Mouse (Mus musculus) heart, embryonic 14.5 days (tissue): ENCODE data around the gene Hsd17b6. TPM values are rescaled to one million over a fixed set of nuclear protein-coding genes. Genes with fewer than 3 reads are reported as not detected.
"Not testable (repeated sequence)": the region's sequence is repeated elsewhere in the genome, so short reads cannot be mapped to it uniquely, and the experiment has no call there.

ENCODE experiments used
- ATAC-seq: fragments of 200-750 bp; cut with Nextera tagmentation; 2 replicates; pipeline ENCODE4 v1.8.0; 2017; ENCODE audit warnings: low read depth, moderate TSS enrichment; ENCODE audit not compliant: insufficient number of reproducible peaks, insufficient read depth, low FRiP score
- H3K27ac ChIP-seq, 2 experiments: fragments of 200-500 bp in 1 of 2; fragments of 300-500 bp in 1 of 2; sonication (generic) in 1 of 2; replicated peaks in 1 of 2; 2 replicates each; pipeline ENCODE4 v1.5.1; 2012 to 2014; ENCODE audit warnings: low read depth in 2 of 2, low read length in 2 of 2, control low read depth in 1 of 2, mild to moderate bottlenecking in 1 of 2, mixed read lengths in 1 of 2; ENCODE audit not compliant: control insufficient read depth in 1 of 2, insufficient read depth in 1 of 2
- H3K27me3 ChIP-seq: fragments of 300-500 bp; sonication (generic); 2 replicates; pipeline ENCODE4 v1.6.1; 2014; ENCODE audit warnings: mild to moderate bottlenecking, low read length, control low read depth; ENCODE audit not compliant: control insufficient read depth, insufficient read depth
- H3K36me3 ChIP-seq: fragments of 300-500 bp; sonication (generic); 2 replicates; pipeline ENCODE4 v1.6.1; 2014; ENCODE audit warnings: mild to moderate bottlenecking, control low read depth, low read length, mixed read lengths; ENCODE audit not compliant: control insufficient read depth, insufficient read depth
- H3K4me1 ChIP-seq, 2 experiments: fragments of 200-500 bp in 1 of 2; fragments of 300-500 bp in 1 of 2; sonication (generic) in 1 of 2; 2 replicates each; pipeline ENCODE4 v1.6.1; 2012 to 2014; ENCODE audit warnings: low read length in 2 of 2, control low read depth in 1 of 2, mixed read lengths in 1 of 2; ENCODE audit not compliant: control insufficient read depth in 2 of 2, insufficient read depth in 2 of 2
- H3K4me2 ChIP-seq: fragments of 300-500 bp; sonication (generic); 2 replicates; pipeline ENCODE4 v1.6.1; 2014; ENCODE audit warnings: mild to moderate bottlenecking, low read length
- H3K4me3 ChIP-seq, 2 experiments: fragments of 200-500 bp in 1 of 2; fragments of 300-500 bp in 1 of 2; sonication (generic) in 1 of 2; 2 replicates each; pipeline ENCODE4 v1.5.1; 2012 to 2014; ENCODE audit warnings: low read length in 2 of 2, mild to moderate bottlenecking in 2 of 2, control low read depth in 1 of 2, low read depth in 1 of 2, moderate library complexity in 1 of 2; ENCODE audit not compliant: control insufficient read depth in 1 of 2, insufficient read depth in 1 of 2
- H3K9ac ChIP-seq: fragments of 300-500 bp; sonication (generic); 2 replicates; pipeline ENCODE4 v1.6.1; 2014; ENCODE audit warnings: mild to moderate bottlenecking, low read length
- H3K9me3 ChIP-seq: fragments of 300-500 bp; sonication (generic); 2 replicates; pipeline ENCODE4 v1.6.1; 2016; ENCODE audit warnings: low read length, control low read depth; ENCODE audit not compliant: control insufficient read depth
- WGBS: fragments of 180-500 bp; shearing (Covaris S2); extraction: QIAGEN DNeasy Blood & Tissue Kit; methylation state at CpG from one replicate; pipeline ENCODE4 v1.1.7; 2014; 5-methylcytosine and 5-hydroxymethylcytosine counted together
- polyA plus RNA-seq: library from polyadenylated mRNA; unstranded; fragments of >200 nt; fragmentation: Nextera tagmentation; extraction: Ambion mirVana; gene quantifications from 2 replicates; pipeline ENCODE4 v1.2.1, GENCODE M21; 2014

Hsd17b6 gene
- not detected in 2 replicates for polyA plus RNA-seq

GRCm38 (mm10) chr10:128007446-128007845 lies at the start of gene Hsd17b6:
Gene Hsd17b6 (minus strand): TSS chr10:128007611.
- H3K4me1 ChIP-seq = no peaks in the 10 kb centered on the region
- no peaks in the 10 kb centered on the region for H3K27me3 ChIP-seq
- WGBS = 77% methylated on average over 1 of the region's 1 CpGs
- no peak within 1 kb of the TSS for H3K9ac ChIP-seq
- ATAC-seq = no peak
- no peaks in the 10 kb centered on the region for H3K9me3 ChIP-seq
- no peak within 1 kb of the TSS for H3K4me3 ChIP-seq
- H3K36me3 ChIP-seq = no peaks in the 10 kb centered on the region
- no peak within 1 kb of the TSS for H3K27ac ChIP-seq
- H3K4me2 ChIP-seq = no peak within 1 kb of the TSS

DNA sequence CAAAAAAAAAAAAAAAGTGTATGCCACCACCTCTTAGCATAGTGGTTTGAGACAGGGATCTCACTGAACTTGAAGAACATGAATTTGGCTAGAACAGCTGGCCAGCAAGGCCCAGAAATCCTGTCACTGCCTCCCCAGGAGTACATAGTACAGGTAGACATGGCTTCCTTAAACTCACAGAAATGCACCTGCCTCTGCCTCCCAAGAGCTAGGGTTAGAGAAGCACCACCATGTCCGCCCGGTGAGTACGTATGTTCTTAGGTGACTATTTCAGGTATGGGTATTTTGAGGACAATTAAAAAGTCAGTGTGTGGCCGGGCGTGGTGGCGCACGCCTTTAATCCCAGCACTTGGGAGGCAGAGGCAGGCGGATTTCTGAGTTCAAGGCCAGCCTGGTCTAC lies 45.6 kb upstream of the Hsd17b6 start:
- Histone ChIP-seq H3K4me1 (peaks cover 0 to 4% of the 10 kb centered on the region in 2 experiments; a peak in 2 of 4 replicates), H3K36me3 (peaks cover 35% of the 10 kb centered on the region), H3K27ac (no peak overlapping the region), H3K9me3 (no peaks in the 10 kb centered on the region), H3K4me3 (no peak overlapping the region), H3K9ac (no peak overlapping the region), H3K4me2 (no peak overlapping the region), H3K27me3 (no peaks in the 10 kb centered on the region)
- 92% methylated on average over 8 of the region's 8 CpGs for WGBS
- no peak for ATAC-seq

- peaks cover 43% of the 10 kb centered on the region for H3K36me3 ChIP-seq
- not testable (repeated sequence) for H3K27ac ChIP-seq, H3K9me3 ChIP-seq, H3K4me2 ChIP-seq, H3K4me1 ChIP-seq, H3K9ac ChIP-seq, H3K4me3 ChIP-seq, H3K27me3 ChIP-seq, ATAC-seq
- WGBS = 90% methylated on average over 1 of the region's 2 CpGs
These were observed 44.7 kb upstream of the Hsd17b6 start for GRCm38 (mm10) chr10:128052136-128052535.

- no peaks in the 10 kb centered on the region for H3K27me3 ChIP-seq
- H3K9me3 ChIP-seq = no peaks in the 10 kb centered on the region
- H3K4me3 ChIP-seq = no peak overlapping the region
- no peaks in the 10 kb centered on the region for H3K4me1 ChIP-seq
- no peak overlapping the region for H3K9ac ChIP-seq
- ATAC-seq = no peak
- 91% methylated on average over 5 of the region's 5 CpGs for WGBS
- H3K27ac ChIP-seq = no peak overlapping the region
- H3K4me2 ChIP-seq = no peak overlapping the region
- H3K36me3 ChIP-seq = peaks cover 49% of the 10 kb centered on the region
These were observed 44.2 kb upstream of the Hsd17b6 start for GRCm38 (mm10) chr10:128051589-128051988.

GRCm38 (mm10) chr10:128050355-128050754 lies 42.9 kb upstream of the Hsd17b6 start:
- no peaks in the 10 kb centered on the region for H3K27me3 ChIP-seq
- H3K9me3 ChIP-seq = no peaks in the 10 kb centered on the region
- no peak overlapping the region for H3K4me2 ChIP-seq
- H3K4me3 ChIP-seq = no peak overlapping the region
- WGBS = 80% methylated on average over 2 of the region's 2 CpGs
- no peak for ATAC-seq
- H3K27ac ChIP-seq = no peak overlapping the region
- H3K9ac ChIP-seq = no peak overlapping the region
- no peaks in the 10 kb centered on the region for H3K4me1 ChIP-seq
- peaks cover 61% of the 10 kb centered on the region for H3K36me3 ChIP-seq

DNA sequence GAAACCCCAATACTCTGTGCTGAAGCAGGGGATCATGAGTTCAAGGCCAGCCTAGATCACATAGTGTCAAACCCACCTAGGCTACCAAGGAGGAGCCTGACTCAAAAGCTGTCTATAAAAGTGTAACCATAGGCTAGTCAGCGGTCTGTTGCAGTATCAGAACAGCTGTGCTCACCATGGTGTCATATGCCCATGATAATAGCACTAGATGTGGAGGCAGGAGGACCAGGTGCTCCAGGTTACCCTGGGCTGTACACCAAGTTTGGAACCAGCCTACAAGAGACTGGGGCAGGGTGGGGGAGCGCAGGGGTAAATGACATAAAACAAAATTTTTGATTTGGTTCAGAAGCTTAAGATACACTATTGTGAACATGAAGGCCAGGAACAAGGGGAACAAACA lies 42.3 kb upstream of the Hsd17b6 start:
- no peak overlapping the region for H3K9ac ChIP-seq
- H3K27ac ChIP-seq = no peak overlapping the region
- H3K9me3 ChIP-seq = no peaks in the 10 kb centered on the region
- no peaks in the 10 kb centered on the region for H3K27me3 ChIP-seq
- no peak overlapping the region for H3K4me3 ChIP-seq
- 92% methylated on average over 2 of the region's 2 CpGs for WGBS
- peaks cover 67% of the 10 kb centered on the region for H3K36me3 ChIP-seq
- no peak overlapping the region for H3K4me2 ChIP-seq
- peaks cover 0 to 5% of the 10 kb centered on the region in 2 experiments; a peak in 2 of 4 replicates for H3K4me1 ChIP-seq
- no peak for ATAC-seq

DNA sequence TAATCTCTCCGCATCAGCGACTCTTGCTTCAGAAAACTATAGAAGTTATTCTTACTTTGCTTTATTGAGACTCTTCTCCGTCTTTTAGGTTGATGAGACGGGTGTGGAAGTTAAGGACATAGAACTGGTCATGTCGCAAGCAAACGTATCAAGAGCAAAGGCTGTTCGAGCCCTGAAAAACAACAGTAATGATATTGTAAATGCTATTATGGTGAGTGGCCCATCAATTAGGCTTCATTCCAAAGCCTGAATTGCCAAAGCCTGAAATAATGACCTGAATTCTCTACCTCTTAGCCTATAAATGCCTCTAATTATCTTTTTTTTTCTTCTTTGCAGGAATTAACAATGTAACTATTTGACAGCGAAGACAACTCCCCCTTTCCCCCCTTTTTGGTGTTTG lies 40.7 kb upstream of the Hsd17b6 start:
- H3K4me1 ChIP-seq = peaks cover 11 to 21% of the 10 kb centered on the region in 2 experiments
- no peak overlapping the region for H3K4me3 ChIP-seq
- WGBS = 95% methylated on average over 8 of the region's 8 CpGs
- no peak overlapping the region for H3K27ac ChIP-seq
- H3K4me2 ChIP-seq = no peak overlapping the region
- no peaks in the 10 kb centered on the region for H3K27me3 ChIP-seq
- ATAC-seq = no peak
- H3K9me3 ChIP-seq = no peaks in the 10 kb centered on the region
- no peak overlapping the region for H3K9ac ChIP-seq
- H3K36me3 ChIP-seq = peaks cover 78% of the 10 kb centered on the region
